ENCODE assay signal across 17 mouse cellular contexts in genomic region chr13:19356720-19357119, GRCm38 (mm10). TPM values are rescaled to one million over a fixed set of nuclear protein-coding genes. Genes with fewer than 3 reads are reported as not detected.
DNase-seq lines count a peak whose midpoint lies in the region; ATAC-seq and TF ChIP-seq lines count a peak whose summit lies in the region.
"Had no signal": no experiment of that assay in that cellular context is flagged by ENCODE, and none has a peak within 500 bp of the region (broad histone marks: within the 10 kb centered on the region; RNA-seq: fewer than 3 reads in every experiment).

No protein-coding gene starts in this region.

- TF ChIP-seq CTCF in gastrocnemius, adult 2 months (IDR thresholded peaks at IDR 0.05) = no peak
- no peak for TF ChIP-seq CTCF in hindbrain, postnatal 0 days (IDR thresholded peaks at IDR 0.05; ENCODE audit: low read depth)

- H3K9me3 ChIP-seq in neural tube, embryonic 12.5 days = no peaks in the 10 kb centered on the region
- no peaks in the 10 kb centered on the region for H3K9me3 ChIP-seq in hindbrain, postnatal 0 days (ENCODE audit: low read length)
- H3K9me3 ChIP-seq: embryonic facial prominence, embryonic 13.5 days; G1E; liver, embryonic 15.5 days; midbrain, embryonic 13.5 days; stomach, embryonic 15.5 days had no signal

- peak overlapping the region; percentile 35; the same call in 1 of the 2 replicates for H3K27ac ChIP-seq in gastrocnemius, adult 2 months
- no peak overlapping the region for H3K27ac ChIP-seq in neural tube, embryonic 12.5 days
- H3K27ac ChIP-seq in hindbrain, postnatal 0 days = peak overlapping the region; percentile 34; the same call in 1 of the 2 replicates
- H3K27ac ChIP-seq: embryonic facial prominence, embryonic 13.5 days; liver, embryonic 15.5 days; midbrain, embryonic 13.5 days; stomach, embryonic 15.5 days had no signal

- no peak overlapping the region for H3K4me3 ChIP-seq in gastrocnemius, adult 2 months
- H3K4me3 ChIP-seq in neural tube, embryonic 12.5 days = no peak overlapping the region
- no peak overlapping the region for H3K4me3 ChIP-seq in hindbrain, postnatal 0 days (ENCODE audit: low read length)
- H3K4me3 ChIP-seq: embryonic facial prominence, embryonic 13.5 days; liver, embryonic 15.5 days; midbrain, embryonic 13.5 days; stomach, embryonic 15.5 days had no signal

- no peaks in the 10 kb centered on the region for H3K27me3 ChIP-seq in neural tube, embryonic 12.5 days (replicated peaks)
- no peaks in the 10 kb centered on the region for H3K27me3 ChIP-seq in hindbrain, postnatal 0 days (ENCODE audit: insufficient read depth, low read length)
- H3K27me3 ChIP-seq: embryonic facial prominence, embryonic 13.5 days; liver, embryonic 15.5 days; midbrain, embryonic 13.5 days; stomach, embryonic 15.5 days had no signal

- ATAC-seq in neural tube, embryonic 12.5 days (ENCODE audit: low FRiP score, low read depth) = peak; percentile 49
- ATAC-seq in hindbrain, postnatal 0 days = peak; percentile 9; the same call in 1 of the 2 replicates
- ATAC-seq: intestine, postnatal 0 days; midbrain, embryonic 13.5 days had no signal

- no peaks in the 10 kb centered on the region for H3K4me1 ChIP-seq in neural tube, embryonic 12.5 days
- no peaks in the 10 kb centered on the region for H3K4me1 ChIP-seq in hindbrain, postnatal 0 days (ENCODE audit: insufficient read depth, low read length)
- H3K4me1 ChIP-seq: embryonic facial prominence, embryonic 13.5 days; liver, embryonic 15.5 days; stomach, embryonic 15.5 days had no signal

- no peak for DNase-seq in gastrocnemius, adult 2 months
- no peak for DNase-seq in gastrocnemius, postnatal 25 days
- no peak for DNase-seq in neural tube, embryonic 10.5 days (ENCODE audit: extremely low spot score, low spot score)
- no peak for DNase-seq in hindbrain, postnatal 0 days (ENCODE audit: low spot score)
- DNase-seq in thymus, postnatal 36 days = peak; percentile 30 to 41
- DNase-seq in retina, embryonic 14.5 days (ENCODE audit: low spot score) = no peak
- no peak for DNase-seq in T-cell, adult 2 months (ENCODE audit: low spot score)
- DNase-seq: adrenal gland, postnatal 36 days; B cell, adult 2 months; right cerebral cortex, postnatal 4 days had no signal

- WGBS in neural tube, embryonic 12.5 days = 70% methylated on average over 5 of the region's 5 CpGs
- 64% methylated on average over 5 of the region's 5 CpGs for WGBS in hindbrain, postnatal 0 days

- no peak overlapping the region for H3K9ac ChIP-seq in neural tube, embryonic 12.5 days
- H3K9ac ChIP-seq in hindbrain, postnatal 0 days (replicated peaks; ENCODE audit: low read length) = no peak overlapping the region
- H3K9ac ChIP-seq: embryonic facial prominence, embryonic 13.5 days; liver, embryonic 15.5 days; midbrain, embryonic 13.5 days; stomach, embryonic 15.5 days had no signal

- intact Hi-C loops in gastrocnemius, adult 2 months (cut with DNase I) = no loop called here

- H3K36me3 ChIP-seq in neural tube, embryonic 12.5 days = peaks cover 18% of the 10 kb centered on the region
- H3K36me3 ChIP-seq in hindbrain, postnatal 0 days (ENCODE audit: insufficient read depth, low read length) = peaks cover 40% of the 10 kb centered on the region
- H3K36me3 ChIP-seq: liver, embryonic 15.5 days had no signal

- H3K4me2 ChIP-seq in neural tube, embryonic 12.5 days (replicated peaks) = no peak overlapping the region
- H3K4me2 ChIP-seq in hindbrain, postnatal 0 days (ENCODE audit: low read depth, low read length) = no peak overlapping the region
- H3K4me2 ChIP-seq: embryonic facial prominence, embryonic 13.5 days; liver, embryonic 15.5 days; midbrain, embryonic 13.5 days; stomach, embryonic 15.5 days had no signal

RNA-seq across cellular contexts. Expression of gene Stard3nl, which starts 38.9 kb away (rescaled TPM):
- total RNA-seq in gastrocnemius, adult 2 months (2021) = 1 to 10 TPM; 6.7 to 7.9 TPM
- 1 to 10 TPM; 5.2 to 8.5 TPM for total RNA-seq in gastrocnemius, postnatal 25 days (2021)
- polyA plus RNA-seq in neural tube, embryonic 12.5 days (2016; fragmentation: Nextera tagmentation; extraction: Ambion mirVana) = 153 and 157 TPM in 2 replicates
- total RNA-seq in hindbrain, postnatal 0 days (2014; rRNA removed) = 62.1 and 69.5 TPM in 2 replicates
- 191 and 199 TPM in 2 replicates for polyA plus RNA-seq in hindbrain, postnatal 0 days (2015; fragmentation: Nextera tagmentation; extraction: Ambion mirVana)

Comparison
In these comparisons a context has a peak if more than half of its experiments do, and no peak if none do; other contexts are left out.
1. DNase-seq: peak in thymus, postnatal 36 days (2 of 2); none in gastrocnemius, adult 2 months (single experiment), gastrocnemius, postnatal 25 days (single experiment), neural tube, embryonic 10.5 days (single experiment), hindbrain, postnatal 0 days (single experiment), retina, embryonic 14.5 days (single experiment) and T-cell, adult 2 months (single experiment).